Mouse (Mus musculus) heart, embryonic 16.5 days (tissue): ENCODE results near the gene Ccdc146. TPM values are rescaled to one million over a fixed set of nuclear protein-coding genes. Genes with fewer than 3 reads are reported as not detected.
"Not testable (repeated sequence)": the region's sequence is repeated elsewhere in the genome, so short reads cannot be mapped to it uniquely, and the experiment has no call there.

Experiments
- ATAC-seq: fragments of 200-750 bp; cut with Nextera tagmentation; replicated peaks from 2 replicates; pipeline ENCODE4 v1.8.0; 2017; ENCODE audit warnings: moderate number of reproducible peaks; ENCODE audit not compliant: insufficient read depth, low FRiP score; ENCODE audit errors: extremely low read depth
- H3K27ac ChIP-seq: fragments of 300-500 bp; sonication (generic); 2 replicates; pipeline ENCODE4 v1.5.1; 2014; ENCODE audit warnings: mild to moderate bottlenecking, low read length, control low read depth, moderate library complexity
- H3K27me3 ChIP-seq: fragments of 300-500 bp; sonication (generic); 2 replicates; pipeline ENCODE4 v1.6.1; 2014; ENCODE audit warnings: low read length, mixed read lengths; ENCODE audit not compliant: control insufficient read depth, insufficient read depth
- H3K36me3 ChIP-seq: fragments of 300-500 bp; sonication (generic); 2 replicates; pipeline ENCODE4 v1.6.1; 2014; ENCODE audit not compliant: control insufficient read depth, insufficient read depth
- H3K4me1 ChIP-seq: fragments of 300-500 bp; sonication (generic); 2 replicates; pipeline ENCODE4 v1.6.1; 2014; ENCODE audit warnings: low read length, mixed read lengths; ENCODE audit not compliant: control insufficient read depth, insufficient read depth
- H3K4me2 ChIP-seq: fragments of 300-500 bp; sonication (generic); 2 replicates; pipeline ENCODE4 v1.6.1; 2014; ENCODE audit warnings: low read depth, mild to moderate bottlenecking, control low read depth, low read length
- H3K4me3 ChIP-seq: fragments of 300-500 bp; sonication (generic); 2 replicates; pipeline ENCODE4 v1.5.1; 2014; ENCODE audit warnings: mild to moderate bottlenecking, control low read depth, low read length
- H3K9ac ChIP-seq: fragments of 300-500 bp; sonication (generic); 2 replicates; pipeline ENCODE4 v1.6.1; 2014; ENCODE audit warnings: low read length, control low read depth
- H3K9me3 ChIP-seq: fragments of 300-500 bp; sonication (generic); replicated peaks from 2 replicates; pipeline ENCODE4 v1.6.1; 2016; ENCODE audit warnings: low read length; ENCODE audit not compliant: control insufficient read depth
- WGBS: fragments of 180-500 bp; shearing (Covaris S2); extraction: QIAGEN DNeasy Blood & Tissue Kit; methylation state at CpG from one replicate; pipeline ENCODE4 v1.1.7; 2014; 5-methylcytosine and 5-hydroxymethylcytosine counted together
- polyA plus RNA-seq: library from polyadenylated mRNA; unstranded; fragments of >200 nt; fragmentation: Nextera tagmentation; extraction: Ambion mirVana; gene quantifications from 2 replicates; pipeline ENCODE4 v1.2.1, GENCODE M21; 2015

Gene Ccdc146
- polyA plus RNA-seq, 1 experiment from 2014 or later, result 3.1 TPM

GRCm38 (mm10) chr5:21366338-21367053 lies 58.0 kb downstream of the Ccdc146 start:
- no peaks in the 10 kb centered on the region for H3K27me3 ChIP-seq
- H3K9ac ChIP-seq, result no peak overlapping the region
- H3K27ac ChIP-seq, result no peak overlapping the region
- ATAC-seq, result no peak
- no peaks in the 10 kb centered on the region for H3K9me3 ChIP-seq
- no peak overlapping the region for H3K4me3 ChIP-seq
- no peaks in the 10 kb centered on the region for H3K4me1 ChIP-seq
- 58% methylated on average over 4 of the region's 4 CpGs for WGBS
- H3K36me3 ChIP-seq, result no peaks in the 10 kb centered on the region
- H3K4me2 ChIP-seq, result no peak overlapping the region

GRCm38 (mm10) chr5:21363343-21363742 lies 61.1 kb downstream of the Ccdc146 start:
- Histone ChIP-seq H3K9ac (no peak overlapping the region), H3K9me3 (no peaks in the 10 kb centered on the region), H3K4me2 (no peak overlapping the region), H3K27me3 (no peaks in the 10 kb centered on the region), H3K36me3 (no peaks in the 10 kb centered on the region), H3K4me3 (no peak overlapping the region), H3K4me1 (no peaks in the 10 kb centered on the region), H3K27ac (no peak overlapping the region)
- ATAC-seq, result no peak
- 76% methylated on average over 3 of the region's 3 CpGs for WGBS

- H3K36me3 ChIP-seq, result no peaks in the 10 kb centered on the region
- no peaks in the 10 kb centered on the region for H3K27me3 ChIP-seq
- H3K4me2 ChIP-seq, result no peak overlapping the region
- no peak overlapping the region for H3K9ac ChIP-seq
- WGBS, result 75% methylated on average over 3 of the region's 3 CpGs
- H3K4me3 ChIP-seq, result no peak overlapping the region
- no peak overlapping the region for H3K27ac ChIP-seq
- peaks cover 7% of the 10 kb centered on the region for H3K4me1 ChIP-seq
- H3K9me3 ChIP-seq, result no peaks in the 10 kb centered on the region
- no peak for ATAC-seq
Observed at GRCm38 (mm10) chr5:21358648-21359047, 65.8 kb downstream of the Ccdc146 start.

- H3K4me3 ChIP-seq, result no peak overlapping the region
- no peaks in the 10 kb centered on the region for H3K27me3 ChIP-seq
- peaks cover 2% of the 10 kb centered on the region; the same call in 1 of the 2 replicates for H3K9me3 ChIP-seq
- H3K4me1 ChIP-seq, result peaks cover 7% of the 10 kb centered on the region
- no peak for ATAC-seq
- no peak overlapping the region for H3K9ac ChIP-seq
- no peak overlapping the region for H3K4me2 ChIP-seq
- no peak overlapping the region for H3K27ac ChIP-seq
- no peaks in the 10 kb centered on the region for H3K36me3 ChIP-seq
Observed at GRCm38 (mm10) chr5:21351678-21352077, 72.8 kb downstream of the Ccdc146 start.

GRCm38 (mm10) chr5:21348366-21348765 lies 76.1 kb downstream of the Ccdc146 start:
- Histone ChIP-seq H3K9me3 (peaks cover 2% of the 10 kb centered on the region; the same call in 1 of the 2 replicates), H3K9ac (no peak overlapping the region), H3K4me2 (no peak overlapping the region), H3K27ac (no peak overlapping the region), H3K36me3 (no peaks in the 10 kb centered on the region), H3K4me1 (no peaks in the 10 kb centered on the region), H3K27me3 (no peaks in the 10 kb centered on the region), H3K4me3 (no peak overlapping the region)
- ATAC-seq, result no peak
- WGBS, result 58% methylated on average over 7 of the region's 7 CpGs

- ATAC-seq, H3K27me3 ChIP-seq, H3K36me3 ChIP-seq, H3K4me3 ChIP-seq, H3K4me2 ChIP-seq, H3K9ac ChIP-seq, H3K4me1 ChIP-seq, H3K27ac ChIP-seq, H3K9me3 ChIP-seq: not testable (repeated sequence)
Observed at GRCm38 (mm10) chr5:21342265-21342664, 82.2 kb downstream of the Ccdc146 start.

GRCm38 (mm10) chr5:21332119-21332518 lies 92.4 kb downstream of the Ccdc146 start:
- no peak overlapping the region for H3K9ac ChIP-seq
- WGBS, result 44% methylated on average over 1 of the region's 1 CpGs
- no peaks in the 10 kb centered on the region for H3K36me3 ChIP-seq
- ATAC-seq, result no peak
- H3K9me3 ChIP-seq, result no peaks in the 10 kb centered on the region
- H3K4me1 ChIP-seq, result peaks cover 29% of the 10 kb centered on the region
- H3K27me3 ChIP-seq, result no peaks in the 10 kb centered on the region
- H3K27ac ChIP-seq, result peak overlapping the region; percentile 92
- H3K4me2 ChIP-seq, result no peak overlapping the region
- no peak overlapping the region for H3K4me3 ChIP-seq

GRCm38 (mm10) chr5:21331656-21332055 lies 92.8 kb downstream of the Ccdc146 start:
- no peaks in the 10 kb centered on the region for H3K36me3 ChIP-seq
- H3K9me3 ChIP-seq, result no peaks in the 10 kb centered on the region
- H3K27me3 ChIP-seq, result no peaks in the 10 kb centered on the region
- ATAC-seq, result peak; percentile 61
- peak overlapping the region; percentile 92 for H3K27ac ChIP-seq
- H3K4me3 ChIP-seq, result no peak overlapping the region
- peak overlapping the region; percentile 17; the same call in 1 of the 2 replicates for H3K4me2 ChIP-seq
- H3K4me1 ChIP-seq, result peaks cover 29% of the 10 kb centered on the region
- peak overlapping the region; percentile 38; the same call in 1 of the 2 replicates for H3K9ac ChIP-seq
- 27% methylated on average over 5 of the region's 5 CpGs for WGBS

GRCm38 (mm10) chr5:21329672-21330665 lies 94.5 kb downstream of the Ccdc146 start:
- Histone ChIP-seq H3K4me3 (no peak overlapping the region), H3K9ac (peak overlapping the region; percentile 65), H3K27ac (peak overlapping the region; percentile 97)

More at GRCm38 (mm10) chr5:21329672-21330665, 94.5 kb downstream of the Ccdc146 start:
- Histone ChIP-seq H3K36me3 (no peaks in the 10 kb centered on the region), H3K4me2 (peak overlapping the region; percentile 45), H3K27me3 (no peaks in the 10 kb centered on the region), H3K9me3 (no peaks in the 10 kb centered on the region), H3K4me1 (peaks cover 38% of the 10 kb centered on the region)
- peak; percentile 85 for ATAC-seq
- WGBS, result 31% methylated on average over 11 of the region's 11 CpGs
